Mouse (Mus musculus) bone marrow macrophage, adult 2 months (primary cell): Measurements from ENCODE around the gene Oprm1.

Experiments
- CTCF ChIP-seq: IDR thresholded peaks from 2 replicates; pipeline ENCODE4 v1.5.1; 2012; ENCODE audit warnings: low read depth, mild to moderate bottlenecking, low read length, moderate library complexity
- POLR2A ChIP-seq: IDR thresholded peaks from 2 replicates; pipeline ENCODE4 v1.6.1; 2012; ENCODE audit warnings: mild to moderate bottlenecking, low read depth, low read length, borderline replicate concordance

- TF ChIP-seq CTCF, result no peak
- no peak for TF ChIP-seq POLR2A
Observed at GRCm38 (mm10) chr10:6987399-6988098, 229.2 kb downstream of the Oprm1 start.
